Mouse (Mus musculus) right cerebral cortex, adult 18-20 months (tissue): ENCODE measurements at regions not wholly inside any gene's neighbourhood (a gene's known extent, or its start where the extent isn't known, plus 50 kb on each side); places are given as distances from the start of the nearest gene placed in this dataset.
A peak's percentile ranks its signal among the peaks of the same experiment; 100 is the strongest.

Experiments used
- DNase-seq: peaks from one replicate; pipeline ENCODE4 v3.0.0; 2022; ENCODE audit warnings: mixed read lengths

DNA sequence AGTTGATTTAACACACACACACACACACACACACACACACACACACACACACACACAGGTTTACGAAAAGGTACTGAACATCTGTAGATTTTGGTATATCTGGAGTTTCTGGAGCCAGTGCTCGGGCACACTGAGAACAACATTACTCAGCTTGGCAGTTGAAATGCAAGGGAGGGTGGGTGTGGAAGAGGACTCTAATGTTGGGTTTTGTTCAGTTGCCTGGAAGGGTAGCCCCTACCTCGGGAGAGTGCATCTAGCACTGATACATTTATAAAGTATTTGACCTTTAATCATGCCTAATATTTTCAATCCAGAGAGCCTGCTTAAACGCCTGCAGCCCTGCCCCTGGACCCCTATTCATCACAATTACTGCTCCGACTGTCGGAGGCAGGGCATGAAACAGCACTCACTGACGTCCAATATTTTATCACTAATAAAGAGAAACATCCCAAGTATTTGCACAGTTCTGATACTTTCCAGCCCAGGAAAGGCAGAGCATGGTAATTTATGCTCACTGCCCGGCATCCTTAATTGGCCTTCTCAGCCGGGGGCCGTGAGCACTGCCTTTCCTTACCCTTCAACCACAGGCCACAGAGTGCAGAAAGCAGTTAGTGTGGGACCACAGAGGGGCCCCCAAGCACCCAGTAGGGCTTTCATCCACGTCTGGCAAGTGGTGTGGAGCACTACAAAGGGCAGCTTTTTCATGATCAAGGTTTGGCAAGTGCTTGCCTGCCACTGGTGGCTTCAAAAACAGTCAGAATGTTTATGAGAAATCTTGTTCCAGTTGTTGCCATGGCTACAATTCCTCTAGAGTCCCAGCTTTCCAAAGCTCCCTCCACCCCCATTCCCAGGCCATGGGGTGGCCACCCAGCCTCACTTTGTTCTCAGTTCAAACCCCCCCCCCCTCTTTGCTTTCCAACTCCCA, 76.3 kb upstream of the Pkdcc start:
- peak; percentile 3 for DNase-seq

DNA sequence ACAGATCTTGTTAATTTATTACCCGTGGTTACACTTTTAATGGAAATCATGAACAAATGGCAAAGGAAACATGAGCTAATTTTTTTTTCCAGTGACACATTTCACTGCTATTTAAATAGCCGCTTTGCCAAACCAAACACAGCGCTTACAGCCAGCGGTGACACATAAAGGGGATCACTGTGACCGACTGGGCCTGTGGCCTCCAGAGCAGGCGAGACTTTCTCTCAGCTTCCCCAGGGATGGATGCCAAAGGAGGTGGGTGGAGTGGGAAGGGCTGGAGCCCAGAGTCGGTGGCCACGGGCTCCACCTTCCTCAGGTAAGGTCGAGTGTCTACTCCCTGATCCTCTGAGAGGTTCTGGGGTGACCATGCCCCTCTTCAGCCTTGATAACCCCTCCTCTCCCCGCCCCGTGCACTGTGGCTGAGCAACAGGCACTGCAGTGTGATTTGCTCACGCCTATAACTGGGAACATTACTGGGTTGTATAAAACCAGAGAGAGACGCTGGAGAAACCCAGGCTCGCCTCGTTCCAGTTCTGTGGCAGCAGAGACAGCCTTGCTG, 66.6 kb upstream of the Pkdcc start:
- DNase-seq, result no peak

DNA sequence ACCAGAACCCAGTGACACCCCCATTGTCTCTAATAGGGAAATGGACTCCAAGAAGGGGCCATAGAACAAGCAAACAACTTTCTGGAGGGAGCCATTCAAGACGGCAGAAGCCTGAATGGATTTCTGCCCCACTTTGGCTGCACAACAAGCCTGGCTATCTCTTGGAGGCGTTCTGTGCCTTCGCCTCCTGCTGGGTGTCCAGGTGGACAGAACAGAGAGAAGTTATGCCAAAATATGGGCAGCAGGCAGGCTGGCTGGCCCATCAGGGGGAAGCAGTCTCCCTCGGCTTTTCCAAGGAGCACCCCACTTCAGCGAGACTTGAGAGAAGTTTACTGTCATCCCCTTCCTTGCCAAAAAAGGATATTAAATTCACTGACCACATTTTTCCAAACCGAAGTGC, 65.8 kb upstream of the Pkdcc start:
- no peak for DNase-seq

DNA sequence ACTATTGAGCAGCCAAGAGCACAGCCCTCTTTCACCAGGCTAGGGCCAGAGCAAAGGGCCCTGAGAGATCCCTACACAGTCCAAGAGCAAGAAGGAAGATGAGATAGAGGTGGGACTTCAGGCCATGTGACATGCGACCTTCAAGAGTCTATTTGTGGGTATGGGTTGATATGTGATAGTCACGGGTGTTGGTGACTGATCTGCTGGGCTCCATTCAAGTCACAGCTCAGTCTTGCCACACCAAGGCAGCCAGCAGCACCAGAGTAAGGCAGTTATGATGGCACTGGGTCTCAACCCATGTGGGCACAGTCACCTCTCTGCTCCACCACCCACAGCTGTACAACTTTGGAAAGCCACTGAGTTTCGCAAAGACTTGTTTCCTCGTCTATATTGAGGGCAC, 60.0 kb upstream of the Pkdcc start:
- DNase-seq, result no peak

DNA sequence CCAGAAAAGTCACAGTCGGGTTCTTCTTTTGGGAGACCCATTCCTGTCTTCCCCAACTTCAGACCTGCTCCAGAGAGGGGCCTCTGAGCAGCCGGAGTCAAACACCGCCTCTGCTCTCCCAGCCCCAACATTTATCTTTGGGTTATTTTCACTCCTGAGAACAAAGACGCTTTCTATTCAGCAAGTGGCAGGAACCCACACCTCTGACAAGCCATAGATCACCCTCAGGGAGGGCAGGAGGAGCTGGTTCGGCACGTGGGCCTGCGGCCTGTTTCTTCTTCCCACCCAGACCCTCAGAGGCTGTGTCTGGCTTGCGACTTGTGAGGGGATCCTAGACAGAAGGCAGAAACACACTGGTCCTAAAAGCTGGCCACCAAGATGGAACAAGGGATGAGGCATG, 58.4 kb upstream of the Pkdcc start:
- no peak for DNase-seq

DNA sequence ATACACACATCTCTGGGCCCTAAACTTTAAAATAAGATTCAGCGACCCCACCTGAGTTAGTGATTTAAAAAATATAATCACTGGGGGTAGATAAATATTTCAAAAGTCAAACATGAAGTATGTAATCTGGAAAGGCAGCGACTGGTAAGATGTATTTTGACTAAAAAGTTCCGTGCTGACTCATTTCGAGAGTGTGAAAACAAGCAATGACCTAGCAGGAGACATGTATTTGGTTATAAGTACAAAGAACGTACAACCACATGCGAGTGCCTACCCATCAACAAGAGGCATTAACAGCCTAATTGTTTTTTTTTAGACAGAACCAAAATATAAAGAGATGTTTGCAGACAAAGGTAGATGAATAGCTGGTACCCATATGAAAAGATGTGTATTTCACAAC, 57.0 kb upstream of the Pkdcc start:
- DNase-seq, result no peak

DNA sequence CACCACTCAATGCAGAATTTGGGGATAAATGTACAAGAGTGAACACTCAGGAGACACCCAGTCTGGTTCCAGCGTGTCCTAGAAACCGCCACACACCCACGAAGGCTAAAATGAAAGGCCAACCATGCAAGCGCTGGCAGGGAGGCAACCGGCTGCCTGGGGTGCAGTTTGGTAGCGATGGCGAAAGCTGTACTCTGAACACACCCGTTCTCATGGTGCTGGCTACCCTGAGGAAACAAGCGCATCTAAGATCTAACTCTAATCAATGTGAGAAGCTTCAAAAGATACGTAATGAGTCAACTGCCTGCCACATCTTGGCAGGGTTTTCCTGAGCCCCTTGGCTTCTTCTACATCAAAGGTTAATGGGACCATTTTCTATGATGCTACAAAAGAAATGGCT, 56.4 kb upstream of the Pkdcc start:
- no peak for DNase-seq

DNA sequence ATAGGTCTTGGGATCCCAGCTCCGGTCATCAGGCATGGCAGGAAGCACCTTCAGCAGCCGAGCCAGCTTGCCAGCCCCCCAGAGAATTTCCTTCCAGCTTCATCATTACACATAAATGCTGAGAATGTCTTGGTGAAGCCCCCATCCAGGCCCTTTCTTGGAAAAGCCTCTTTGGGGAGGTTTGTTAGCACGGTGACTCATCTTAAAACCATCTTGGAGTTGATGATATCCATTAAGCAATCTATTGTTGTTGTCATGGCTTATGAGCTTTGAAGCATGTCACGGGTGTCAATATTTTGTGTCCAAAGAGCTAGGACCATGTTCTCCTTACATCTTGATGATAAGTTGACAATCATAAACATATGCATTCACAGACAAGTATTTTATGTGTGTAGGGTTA, 55.5 kb upstream of the Pkdcc start:
- no peak for DNase-seq

DNA sequence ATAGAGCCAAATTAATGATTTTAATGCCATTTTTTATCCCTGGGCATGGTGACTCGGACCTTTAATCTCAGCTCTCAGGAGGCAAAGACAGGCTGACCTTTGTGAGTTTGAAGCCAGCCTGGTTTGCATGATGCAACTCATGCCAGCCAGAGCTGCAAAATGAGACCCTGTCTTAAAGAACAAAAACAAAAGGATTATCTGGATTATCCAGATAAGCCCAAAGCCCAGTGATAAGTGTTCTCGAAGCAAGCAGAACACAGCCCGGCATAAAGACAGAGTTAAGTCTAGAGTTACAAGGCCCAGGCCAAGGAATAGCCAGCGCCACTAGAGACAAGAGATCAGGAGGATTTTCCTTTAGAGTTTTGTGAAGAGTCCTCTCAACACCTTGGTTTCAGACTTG, 54.8 kb upstream of the Pkdcc start:
- no peak for DNase-seq

DNA sequence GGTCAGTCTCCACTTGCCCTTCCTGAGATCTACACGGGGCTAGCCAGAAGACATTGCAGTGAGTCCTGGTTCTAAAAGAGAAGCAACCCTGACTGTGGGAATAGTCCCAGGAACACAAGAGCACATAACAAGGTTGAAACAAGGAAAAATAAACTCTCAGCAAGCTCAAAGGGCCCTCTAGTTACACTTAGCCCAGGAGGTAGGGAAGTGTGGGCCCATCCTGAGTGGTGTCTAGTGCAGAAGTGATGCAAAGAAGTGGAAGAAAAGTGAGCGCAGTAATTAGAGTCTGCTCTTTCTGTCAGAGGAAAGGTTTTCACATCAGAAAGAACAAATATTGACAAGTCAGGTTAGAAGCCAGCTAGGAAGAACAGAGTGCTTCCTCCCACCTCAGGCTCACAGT, 53.4 kb upstream of the Pkdcc start:
- DNase-seq, result no peak

DNA sequence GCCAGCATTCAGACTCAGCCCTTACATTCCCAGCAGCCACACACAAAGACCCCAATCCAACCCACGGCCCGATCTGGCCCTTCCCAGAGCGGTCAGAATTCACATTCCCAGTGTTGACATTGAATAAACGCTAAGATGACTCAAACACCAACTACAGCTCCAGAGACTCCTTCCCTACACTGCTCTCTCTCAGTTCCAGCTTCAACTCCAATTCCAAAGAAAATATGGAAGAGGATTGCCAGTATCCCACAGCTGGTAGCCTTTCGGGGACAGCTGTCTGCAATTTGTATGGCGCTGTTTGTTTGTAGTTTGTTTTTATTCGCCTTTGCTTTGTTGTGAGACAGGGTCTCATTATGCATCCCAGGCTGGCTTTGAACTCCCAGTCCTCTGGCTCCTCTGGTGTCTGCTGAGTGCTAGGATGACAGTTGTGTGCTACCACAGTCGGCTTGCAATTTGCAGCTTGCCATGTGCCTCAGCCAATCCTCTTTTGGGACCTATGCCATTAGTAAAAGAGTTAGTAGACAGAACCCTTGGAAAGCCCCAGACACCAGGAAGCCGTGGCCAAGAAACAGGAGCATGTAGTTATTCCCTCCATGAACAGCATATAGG, 51.0 kb upstream of the Pkdcc start:
- no peak for DNase-seq

DNA sequence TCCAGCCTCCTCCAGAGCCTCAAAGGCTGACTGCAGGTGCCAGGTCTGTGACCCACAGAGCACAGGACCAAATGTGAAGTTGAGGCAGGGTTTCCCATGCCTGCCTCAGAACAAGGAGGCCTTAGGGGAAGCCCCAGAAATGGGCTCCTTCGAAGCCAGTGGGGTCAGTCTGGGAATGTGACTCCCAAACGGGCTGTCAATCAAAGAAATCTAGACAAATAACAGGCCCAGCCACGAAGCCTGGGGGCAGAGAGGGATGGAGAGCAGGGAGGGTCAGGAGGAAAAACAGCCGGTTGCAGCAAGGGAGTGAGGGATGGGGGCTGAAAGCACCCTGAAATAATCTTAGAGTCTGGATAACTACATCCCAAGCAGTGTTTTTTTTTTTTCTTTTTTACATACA, 50.4 kb upstream of the Pkdcc start:
- no peak for DNase-seq

DNA sequence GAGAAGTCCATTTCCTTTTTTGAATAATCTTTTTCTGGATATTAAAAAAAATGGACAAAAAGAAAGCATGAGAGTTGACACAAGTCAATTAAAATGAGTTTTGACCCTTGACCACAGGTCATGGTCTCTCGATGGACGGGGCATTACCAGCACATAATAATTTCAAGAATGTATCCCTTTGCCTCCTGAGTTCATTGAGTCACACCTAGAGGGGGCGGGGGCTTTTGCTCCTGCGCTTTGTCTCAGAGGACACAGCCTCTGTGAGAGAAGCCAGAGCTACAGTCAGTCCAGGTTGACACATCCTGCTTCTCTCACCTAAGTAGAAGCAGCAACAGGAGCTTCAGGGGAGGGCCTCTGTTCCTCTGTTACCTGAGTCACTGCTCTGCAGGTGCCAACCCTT, 50.0 kb upstream of the Pkdcc start:
- no peak for DNase-seq
